Mouse (Mus musculus) natural killer cell, adult 2 months (primary cell): ENCODE results near the gene Nt5dc3.

Experiments
- DNase-seq, 2 experiments: peaks; one replicate each; pipeline ENCODE4 v3.0.0; 2022; ENCODE audit warnings: low spot score in 2 of 2

Nt5dc3 gene

GRCm38 (mm10) chr10:86872121-86872520 is 93.3 kb downstream of the Nt5dc3 start:
- no peak for DNase-seq

GRCm38 (mm10) chr10:86872591-86872990 is 93.8 kb downstream of the Nt5dc3 start:
- no peak for DNase-seq

GRCm38 (mm10) chr10:86878721-86879120 is 99.9 kb downstream of the Nt5dc3 start:
- DNase-seq, result no peak

- DNase-seq, result no peak
These were observed 101.4 kb downstream of the Nt5dc3 start for GRCm38 (mm10) chr10:86880071-86880806.

GRCm38 (mm10) chr10:86881448-86881847 is 102.6 kb downstream of the Nt5dc3 start:
- no peak for DNase-seq

GRCm38 (mm10) chr10:86886434-86886833 is 107.6 kb downstream of the Nt5dc3 start:
- DNase-seq, result no peak
